Mouse (Mus musculus) spleen, adult 2 months (tissue): ENCODE measurements around the gene Abca1. TPM values are rescaled to one million over a fixed set of nuclear protein-coding genes. Genes with fewer than 3 reads are reported as not detected.
A peak's percentile ranks its signal among the peaks of the same experiment; 100 is the strongest.

Experiments
- DNase-seq, 2 experiments: peaks; one replicate each; pipeline versions ENCODE4 v3.0.0 to v3.0.0-alpha.2; 2012 to 2021; ENCODE audit warnings: low spot score in 2 of 2, low read depth in 1 of 2
- H3K27ac ChIP-seq: fragments of 200-500 bp; 2 replicates; pipeline ENCODE4 v1.5.1; 2012; ENCODE audit warnings: low read length, inconsistent platforms; ENCODE audit not compliant: insufficient read depth
- H3K27me3 ChIP-seq: fragments of 200-500 bp; 2 replicates; pipeline ENCODE4 v1.6.1; 2012; ENCODE audit warnings: mild to moderate bottlenecking, moderate library complexity, low read length, inconsistent platforms; ENCODE audit not compliant: control insufficient read depth, insufficient read depth
- H3K36me3 ChIP-seq: fragments of 200-500 bp; 2 replicates; pipeline ENCODE4 v1.6.1; 2012; ENCODE audit warnings: mild to moderate bottlenecking, low read length, inconsistent platforms; ENCODE audit not compliant: control insufficient read depth, insufficient read depth
- H3K4me1 ChIP-seq: fragments of 200-500 bp; 2 replicates; pipeline ENCODE4 v1.6.1; 2011; ENCODE audit warnings: inconsistent platforms; ENCODE audit not compliant: control insufficient read depth, insufficient read depth, insufficient read length
- H3K4me3 ChIP-seq: fragments of 200-500 bp; 2 replicates; pipeline ENCODE4 v1.5.1; 2011; ENCODE audit warnings: mild to moderate bottlenecking, inconsistent platforms; ENCODE audit not compliant: insufficient read depth, insufficient read length; ENCODE audit errors: extremely low read depth
- CTCF ChIP-seq: fragments of 200-500 bp; IDR thresholded peaks from 2 replicates; pipeline ENCODE4 v1.5.1; 2011; ENCODE audit warnings: mild to moderate bottlenecking, inconsistent platforms; ENCODE audit not compliant: insufficient read depth, insufficient read length, insufficient replicate concordance; ENCODE audit errors: extremely low read depth
- POLR2A ChIP-seq: fragments of 200-500 bp; IDR thresholded peaks from 2 replicates; pipeline ENCODE4 v1.6.1; 2011; ENCODE audit warnings: low read depth, low read length, inconsistent platforms
- WGBS: fragments of 180-500 bp; shearing (Covaris S2); methylation state at CpG from one replicate; pipeline ENCODE4 v1.1.7; 2018; 5-methylcytosine and 5-hydroxymethylcytosine counted together
- polyA plus RNA-seq: library from polyadenylated mRNA; depleted of rRNA; stranded (reverse); fragments of >200 nt; gene quantifications from 2 replicates; pipeline ENCODE4 v1.2.3, GENCODE M21; 2012

Gene Abca1
- polyA plus RNA-seq, 1 experiment, result 7.6 TPM

DNA sequence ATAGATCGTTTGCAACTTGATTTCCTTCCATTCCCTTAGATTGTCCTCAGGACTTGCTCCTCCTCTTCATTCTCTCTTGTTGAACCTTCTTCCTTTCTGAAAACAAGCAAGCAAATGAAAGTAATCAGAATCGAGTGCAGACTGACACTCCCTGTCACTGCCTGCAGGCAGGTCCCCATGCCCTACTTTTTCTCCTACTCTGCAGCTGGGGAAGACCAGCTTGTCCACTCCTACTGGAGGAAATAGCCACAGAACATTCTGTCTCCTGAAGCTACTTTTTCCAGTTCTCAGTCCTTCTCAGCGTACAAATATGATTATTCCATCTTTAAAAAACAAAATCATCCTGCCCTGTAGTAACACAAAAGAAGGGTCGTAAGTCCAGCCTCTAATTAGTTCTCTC is 135.3 kb downstream of the Abca1 start:
- WGBS, result 88% methylated on average over 4 of the region's 4 CpGs

DNA sequence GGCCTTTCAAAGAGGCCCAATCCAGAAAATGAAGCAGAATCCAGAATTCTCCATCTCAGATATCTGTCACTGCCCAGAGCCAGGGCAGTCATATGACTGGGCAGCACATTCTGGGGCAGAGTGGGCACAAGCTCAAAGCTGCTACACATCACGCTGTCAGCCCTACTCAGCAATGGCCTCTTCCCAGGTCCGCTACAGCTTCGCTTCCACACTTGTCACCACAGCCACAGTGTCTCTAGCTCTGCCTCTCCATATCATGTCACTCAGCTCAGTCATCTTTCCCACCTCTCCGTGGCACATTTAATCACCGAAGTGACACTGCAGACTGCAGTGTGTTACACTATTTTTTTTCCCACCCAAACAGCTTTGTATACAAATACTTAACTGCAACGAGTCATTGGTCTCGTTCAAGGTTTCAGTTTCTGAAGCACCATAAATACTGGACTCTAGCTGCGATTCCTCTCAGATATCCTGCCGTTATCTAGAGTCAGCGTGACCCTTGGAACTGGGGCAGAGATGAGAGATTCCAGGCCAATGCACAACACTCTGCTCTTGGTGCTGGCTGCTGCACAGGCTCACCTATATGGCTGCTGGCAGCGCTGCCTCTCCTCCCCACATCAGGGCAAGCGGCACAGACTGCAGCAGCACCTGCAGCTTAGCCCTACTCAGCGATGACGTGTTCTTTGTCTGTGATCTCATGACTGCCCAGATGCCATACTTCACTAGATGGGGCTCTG is 136.3 kb downstream of the Abca1 start:
- Histone ChIP-seq H3K27me3 (no peaks in the 10 kb centered on the region), H3K4me1 (no peaks in the 10 kb centered on the region), H3K4me3 (no peak overlapping the region), H3K36me3 (peaks cover 14% of the 10 kb centered on the region), H3K27ac (no peak overlapping the region)
- no peak for DNase-seq
- TF ChIP-seq CTCF (no peak), POLR2A (no peak)
- 95% methylated on average over 14 of the region's 14 CpGs for WGBS

More for the DNA sequence above, 135.3 kb downstream of the Abca1 start:
- peaks cover 14% of the 10 kb centered on the region for H3K36me3 ChIP-seq
- no peak overlapping the region for H3K4me3 ChIP-seq
- no peaks in the 10 kb centered on the region for H3K4me1 ChIP-seq
- no peak for TF ChIP-seq CTCF
- no peak for TF ChIP-seq POLR2A
- H3K27ac ChIP-seq, result no peak overlapping the region
- DNase-seq, result no peak
- H3K27me3 ChIP-seq, result no peaks in the 10 kb centered on the region

DNA sequence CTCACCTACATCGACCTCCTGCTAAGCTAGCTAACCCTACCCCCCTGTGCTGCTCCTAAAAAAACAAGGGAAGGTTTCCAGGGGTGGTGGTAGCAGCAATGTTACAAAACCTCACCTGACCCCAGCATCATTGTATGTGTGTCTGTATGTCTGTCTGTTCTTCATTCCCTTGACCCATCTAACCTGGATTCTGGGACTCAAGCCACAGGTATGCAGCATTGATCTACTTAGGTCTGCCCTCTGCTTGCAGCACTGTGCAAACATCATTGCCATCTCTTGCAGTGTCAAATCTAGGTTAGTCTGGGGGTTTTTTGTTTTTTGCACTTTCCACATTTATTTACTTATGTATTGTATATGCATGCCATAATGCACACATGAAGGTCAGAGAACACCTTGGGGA is 141.3 kb downstream of the Abca1 start:
- Histone ChIP-seq H3K36me3 (peaks cover 22% of the 10 kb centered on the region), H3K27me3 (no peaks in the 10 kb centered on the region), H3K4me1 (no peaks in the 10 kb centered on the region), H3K4me3 (no peak overlapping the region), H3K27ac (no peak overlapping the region)
- no peak for DNase-seq
- WGBS, result 91% methylated on average over 1 of the region's 1 CpGs
- TF ChIP-seq POLR2A, result no peak
- TF ChIP-seq CTCF, result no peak

DNA sequence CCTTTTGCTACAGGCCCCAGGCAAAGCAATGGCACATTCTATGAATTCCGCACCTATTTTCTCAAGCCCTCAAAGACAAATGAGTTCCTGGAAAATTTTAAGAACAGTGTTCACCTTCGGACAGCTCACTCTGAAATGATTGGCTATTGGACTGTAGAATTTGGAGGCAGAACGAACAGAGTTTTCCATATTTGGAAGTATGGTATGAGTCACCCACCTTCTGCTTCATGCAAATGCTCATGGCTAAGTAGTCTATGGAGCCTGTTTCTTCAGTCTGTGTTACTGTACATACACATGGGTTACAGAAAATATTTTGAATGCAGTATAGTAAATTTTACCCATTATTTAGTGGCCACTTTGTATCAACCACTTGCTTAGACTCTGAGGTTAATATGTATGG is 144.7 kb downstream of the Abca1 start:
- TF ChIP-seq CTCF (no peak), POLR2A (no peak)
- whole genome bisulfite sequencing, result 95% methylated on average over 3 of the region's 3 CpGs
- H3K4me1 ChIP-seq, result peaks cover 6% of the 10 kb centered on the region
- H3K4me3 ChIP-seq, result no peak overlapping the region
- no peaks in the 10 kb centered on the region for H3K27me3 ChIP-seq
- DNase-seq, result no peak
- no peak overlapping the region for H3K27ac ChIP-seq
- peaks cover 15% of the 10 kb centered on the region for H3K36me3 ChIP-seq

DNA sequence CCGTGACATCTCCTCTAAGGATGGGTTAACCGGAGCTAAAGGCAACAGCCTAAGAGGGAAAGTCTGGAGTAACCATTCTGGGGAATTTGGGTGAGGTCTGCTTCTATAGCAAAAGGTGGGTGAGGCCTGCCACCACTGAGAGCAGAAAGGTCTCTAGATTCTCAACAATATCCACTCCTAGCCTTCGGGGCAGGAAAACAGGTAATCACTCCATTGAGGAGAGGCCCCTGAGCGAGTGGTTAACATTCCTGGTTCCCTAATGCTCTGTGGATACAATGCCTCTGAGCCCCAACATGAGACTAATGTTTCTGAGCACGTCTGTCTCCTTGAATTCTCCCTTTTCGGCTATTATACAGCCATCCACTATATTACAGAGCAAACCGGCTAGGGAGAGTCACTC is 145.3 kb downstream of the Abca1 start:
- TF ChIP-seq POLR2A (no peak), CTCF (no peak)
- H3K36me3 ChIP-seq, result peaks cover 13% of the 10 kb centered on the region
- WGBS, result 96% methylated on average over 7 of the region's 7 CpGs
- no peak for DNase-seq
- peaks cover 6% of the 10 kb centered on the region for H3K4me1 ChIP-seq
- no peak overlapping the region for H3K27ac ChIP-seq
- no peak overlapping the region for H3K4me3 ChIP-seq
- H3K27me3 ChIP-seq, result no peaks in the 10 kb centered on the region

DNA sequence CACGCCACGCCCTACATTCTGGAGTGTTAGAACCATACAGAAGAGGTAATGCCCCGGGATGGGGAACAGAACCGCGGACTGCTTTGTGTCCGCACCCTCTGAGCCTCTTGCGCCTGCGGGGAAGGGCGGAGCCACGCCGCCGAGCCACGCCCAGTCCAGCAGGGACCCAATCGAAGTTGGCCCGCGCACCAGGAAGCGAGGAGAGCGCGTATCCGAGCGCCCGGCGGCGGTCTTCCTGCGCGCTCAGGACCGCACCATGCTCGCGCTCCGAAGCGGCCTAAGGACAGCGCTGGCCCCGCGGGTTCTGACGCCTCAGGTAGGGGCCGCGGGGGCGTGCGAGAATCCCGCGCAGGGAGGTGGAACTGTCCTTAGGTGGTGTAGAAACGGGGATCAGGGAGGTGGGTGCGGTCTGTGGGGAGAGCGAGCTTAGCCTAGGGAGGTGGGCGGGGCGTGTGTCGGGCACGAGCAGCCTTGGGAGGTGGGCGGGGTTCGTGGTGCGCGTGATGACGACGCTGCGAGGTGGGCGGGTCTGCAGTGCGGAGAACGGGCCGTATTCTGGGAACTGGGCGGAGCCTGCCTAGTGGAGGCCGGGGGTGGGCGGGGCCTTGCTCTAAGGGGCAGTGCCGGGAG is 147.8 kb downstream of the Abca1 start, which contains the start of gene Nipsnap3b:
Nipsnap3b (plus strand) TSS at position 149 of the 630 bp plus-strand sequence.
- DNase-seq, result peak; percentile 90 to 95
- Histone ChIP-seq H3K4me1 (peaks cover 6% of the 10 kb centered on the region), H3K27me3 (no peaks in the 10 kb centered on the region), H3K4me3 (peak within 1 kb of the TSS; percentile 97), H3K36me3 (peaks cover 7% of the 10 kb centered on the region), H3K27ac (peak within 1 kb of the TSS; percentile 82)
- TF ChIP-seq CTCF (no peak), POLR2A (peak; percentile 53)
- 1% methylated on average over 62 of the region's 63 CpGs for WGBS

DNA sequence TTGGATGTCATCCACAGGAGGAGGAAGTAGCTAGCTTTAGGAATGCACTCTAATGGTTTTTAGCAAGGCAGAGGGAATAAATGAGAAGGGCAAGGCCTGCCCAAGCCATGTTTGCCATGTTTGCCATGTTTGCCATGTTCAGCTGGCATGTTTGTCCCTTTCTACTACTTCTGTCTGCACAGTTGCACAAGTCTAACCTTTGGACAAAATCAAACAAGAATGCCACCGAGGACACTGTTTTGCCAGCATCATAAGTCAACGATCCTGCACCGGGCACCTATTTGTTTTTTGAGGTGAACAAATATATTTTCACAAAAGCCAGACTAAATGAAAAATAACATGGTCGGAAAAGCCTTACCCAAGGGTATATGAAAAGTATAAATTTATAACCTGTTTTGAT is 149.8 kb downstream of the Abca1 start:
- H3K27ac ChIP-seq, result no peak overlapping the region

More for the DNA sequence above, 149.8 kb downstream of the Abca1 start:
- Histone ChIP-seq H3K27me3 (no peaks in the 10 kb centered on the region), H3K4me1 (peaks cover 6% of the 10 kb centered on the region), H3K36me3 (peaks cover 1% of the 10 kb centered on the region; the same call in 1 of the 2 replicates), H3K4me3 (no peak overlapping the region)
- 94% methylated on average over 4 of the region's 4 CpGs for WGBS
- DNase-seq, result no peak
- TF ChIP-seq CTCF, result no peak
- TF ChIP-seq POLR2A, result no peak
